24 mouse cellular contexts compared by ENCODE assay signal in the genomic region with DNA sequence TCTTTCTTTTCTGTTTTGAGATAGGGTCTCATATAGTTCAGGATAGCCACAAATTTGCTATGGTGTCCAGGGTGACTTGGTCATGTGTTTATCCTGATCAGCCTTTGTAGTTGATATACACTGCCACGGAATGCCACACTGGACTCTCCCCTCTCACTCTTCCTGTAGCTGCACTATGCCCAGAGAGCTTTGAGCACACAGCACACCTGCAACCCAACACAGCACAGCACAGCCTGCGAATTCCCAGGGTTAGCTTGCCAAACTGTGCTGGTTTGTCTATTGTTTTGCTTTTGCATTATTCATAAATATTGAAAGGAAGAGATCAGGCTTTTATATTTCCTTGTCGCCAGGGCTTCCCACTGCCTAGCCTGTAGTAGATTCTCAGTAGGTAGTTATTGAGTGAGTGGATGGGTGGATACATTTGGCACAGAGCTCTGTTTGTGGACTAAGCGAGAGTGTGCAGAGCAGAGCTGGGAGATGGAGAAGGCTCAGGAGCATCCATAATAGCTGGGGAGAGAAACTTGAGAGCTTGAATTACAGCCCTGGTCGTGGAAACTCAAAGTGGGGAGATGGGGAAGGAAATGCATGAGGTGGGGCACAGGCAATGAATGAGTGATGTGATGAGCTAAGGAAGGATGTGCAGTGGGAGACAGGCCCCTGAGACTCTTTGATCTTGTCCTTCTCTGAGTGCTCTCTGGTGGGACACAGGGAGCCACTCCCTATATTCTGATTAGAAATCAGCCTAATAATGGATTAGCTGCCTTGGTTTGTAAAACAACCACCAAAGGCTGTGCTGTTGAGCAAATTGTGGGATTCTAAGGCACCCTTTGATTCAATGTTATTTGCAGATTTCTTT.
DNase-seq lines count a peak whose midpoint lies in the region; ATAC-seq and TF ChIP-seq lines count a peak whose summit lies in the region.
"Had no signal": no experiment of that assay in that cellular context is flagged by ENCODE, and none has a peak within 500 bp of the region (broad histone marks: within the 10 kb centered on the region; RNA-seq: fewer than 3 reads in every experiment).

No protein-coding gene starts in this region.

- no peak overlapping the region for H3K4me2 ChIP-seq in midbrain, embryonic 12.5 days (replicated peaks)
- no peak overlapping the region for H3K4me2 ChIP-seq in midbrain, postnatal 0 days (ENCODE audit: low read depth, low read length, poor library complexity, severe bottlenecking)
- H3K4me2 ChIP-seq: embryonic facial prominence, embryonic 15.5 days; hindbrain, embryonic 15.5 days; limb, embryonic 13.5 days; liver, embryonic 11.5 days; lung, embryonic 15.5 days had no signal

- H3K4me1 ChIP-seq in midbrain, embryonic 12.5 days = peaks cover 9% of the 10 kb centered on the region
- H3K4me1 ChIP-seq in midbrain, postnatal 0 days (ENCODE audit: insufficient read depth, low read length) = no peaks in the 10 kb centered on the region; the same call in 1 of the 2 replicates
- H3K4me1 ChIP-seq: embryonic facial prominence, embryonic 10.5 days; embryonic facial prominence, embryonic 15.5 days; hindbrain, embryonic 15.5 days; limb, embryonic 13.5 days had no signal

- H3K27me3 ChIP-seq in midbrain, embryonic 12.5 days = no peaks in the 10 kb centered on the region
- no peaks in the 10 kb centered on the region for H3K27me3 ChIP-seq in midbrain, postnatal 0 days (ENCODE audit: insufficient read depth, low read length)
- H3K27me3 ChIP-seq: embryonic facial prominence, embryonic 15.5 days; hindbrain, embryonic 15.5 days; limb, embryonic 13.5 days; lung, embryonic 15.5 days had no signal

- H3K4me3 ChIP-seq in midbrain, embryonic 12.5 days = no peak overlapping the region
- no peak overlapping the region for H3K4me3 ChIP-seq in midbrain, postnatal 0 days (ENCODE audit: low read depth, low read length)
- H3K4me3 ChIP-seq: embryonic facial prominence, embryonic 10.5 days; embryonic facial prominence, embryonic 15.5 days; hindbrain, embryonic 10.5 days; hindbrain, embryonic 15.5 days; layer of hippocampus, adult 2 months; left cerebral cortex, adult 2 months; limb, embryonic 13.5 days; lung, embryonic 15.5 days had no signal

- DNase-seq in heart, adult 11 months = peak; percentile 67
- no peak for DNase-seq in heart, adult 18-20 months
- DNase-seq in R1 (ENCODE audit: low read depth, low spot score) = peak; percentile 41
- no peak for DNase-seq in midbrain, postnatal 0 days (ENCODE audit: low spot score)
- no peak for DNase-seq in right cerebral cortex, postnatal 4 days
- DNase-seq in right cerebral cortex, adult 2 months (ENCODE audit: low spot score in 2 of 2) = no peak
- DNase-seq: adrenal gland, postnatal 25 days; B cell, adult 2 months; heart, postnatal 14 days; retina, postnatal 1 day; right cerebral cortex, postnatal 25 days; thymus, adult 18-20 months; thymus, postnatal 25 days had no signal

- no peaks in the 10 kb centered on the region for H3K36me3 ChIP-seq in midbrain, embryonic 12.5 days
- no peaks in the 10 kb centered on the region for H3K36me3 ChIP-seq in midbrain, postnatal 0 days (ENCODE audit: insufficient read depth, low read length)
- H3K36me3 ChIP-seq: embryonic facial prominence, embryonic 15.5 days; hindbrain, embryonic 15.5 days; lung, embryonic 15.5 days had no signal

- no peak overlapping the region for H3K9ac ChIP-seq in midbrain, embryonic 12.5 days (replicated peaks)
- no peak overlapping the region for H3K9ac ChIP-seq in midbrain, postnatal 0 days (replicated peaks; ENCODE audit: low read length, poor library complexity, severe bottlenecking)
- H3K9ac ChIP-seq: embryonic facial prominence, embryonic 15.5 days; hindbrain, embryonic 15.5 days; limb, embryonic 13.5 days; lung, embryonic 15.5 days had no signal

- no peak for ATAC-seq in midbrain, embryonic 12.5 days (ENCODE audit: low FRiP score, low read depth)
- no peak for ATAC-seq in midbrain, postnatal 0 days (ENCODE audit: low FRiP score)

- TF ChIP-seq CTCF in midbrain, postnatal 0 days (IDR thresholded peaks at IDR 0.05) = 0 out of 2 replicates have a peak, but pooled peaks have one; percentile 17

- H3K9me3 ChIP-seq in midbrain, embryonic 12.5 days = 0 out of 2 replicates have a peak, but pooled peaks cover 8% of the 10 kb centered on the region
- H3K9me3 ChIP-seq in midbrain, postnatal 0 days (ENCODE audit: low read length) = no peaks in the 10 kb centered on the region
- H3K9me3 ChIP-seq: embryonic facial prominence, embryonic 10.5 days; embryonic facial prominence, embryonic 15.5 days; hindbrain, embryonic 10.5 days; hindbrain, embryonic 15.5 days; limb, embryonic 13.5 days; lung, embryonic 15.5 days had no signal

- 0 out of 2 replicates have a peak overlapping the region, but pooled peaks have one; percentile 4 for H3K27ac ChIP-seq in midbrain, embryonic 12.5 days (replicated peaks)
- no peak overlapping the region for H3K27ac ChIP-seq in midbrain, postnatal 0 days (ENCODE audit: low read depth, low read length)
- H3K27ac ChIP-seq: embryonic facial prominence, embryonic 10.5 days; embryonic facial prominence, embryonic 15.5 days; hindbrain, embryonic 10.5 days; hindbrain, embryonic 15.5 days; layer of hippocampus, adult 2 months; left cerebral cortex, adult 2 months; limb, embryonic 13.5 days; lung, embryonic 15.5 days; stomach, postnatal 0 days had no signal

- 43% methylated on average over 5 of the region's 5 CpGs for WGBS in midbrain, embryonic 12.5 days
- 28% methylated on average over 5 of the region's 5 CpGs for WGBS in midbrain, postnatal 0 days

Comparison
In these comparisons a context has a peak if more than half of its experiments do, and no peak if none do; other contexts are left out.
1. DNase-seq: peak in heart, adult 11 months (single experiment) and R1 (single experiment); none in heart, adult 18-20 months (0 of 2), midbrain, postnatal 0 days (single experiment), right cerebral cortex, postnatal 4 days (single experiment) and right cerebral cortex, adult 2 months (0 of 2).